Mouse (Mus musculus) subcutaneous adipose tissue, adult 2 months (tissue): ENCODE measurements around the gene Krtap5-2. TPM values are rescaled to one million over a fixed set of nuclear protein-coding genes. Genes with fewer than 3 reads are reported as not detected.

Experiments used
- polyA plus RNA-seq: library from polyadenylated mRNA; depleted of rRNA; stranded (reverse); fragments of >200 nt; gene quantifications from 2 replicates; pipeline ENCODE4 v1.2.3, GENCODE M21; 2012; ENCODE audit warnings: low replicate concordance; rRNA removed

Krtap5-2 gene
- polyA plus RNA-seq = not detected in 2 replicates

GRCm38 (mm10) chr7:142175905-142176304 is at the start of gene Krtap5-2:
Gene Krtap5-2 (minus strand): TSS chr7:142176005.

GRCm38 (mm10) chr7:142211559-142211958 is 35.8 kb upstream of the Krtap5-2 start, which contains the start of gene Gm7579:
Gene Gm7579 (plus strand): TSS chr7:142211859.

GRCm38 (mm10) chr7:142201064-142201463 is 25.3 kb upstream of the Krtap5-2 start, which contains the start of gene Krtap5-3:
Gene Krtap5-3 (plus strand): TSS chr7:142201364.

DNA sequence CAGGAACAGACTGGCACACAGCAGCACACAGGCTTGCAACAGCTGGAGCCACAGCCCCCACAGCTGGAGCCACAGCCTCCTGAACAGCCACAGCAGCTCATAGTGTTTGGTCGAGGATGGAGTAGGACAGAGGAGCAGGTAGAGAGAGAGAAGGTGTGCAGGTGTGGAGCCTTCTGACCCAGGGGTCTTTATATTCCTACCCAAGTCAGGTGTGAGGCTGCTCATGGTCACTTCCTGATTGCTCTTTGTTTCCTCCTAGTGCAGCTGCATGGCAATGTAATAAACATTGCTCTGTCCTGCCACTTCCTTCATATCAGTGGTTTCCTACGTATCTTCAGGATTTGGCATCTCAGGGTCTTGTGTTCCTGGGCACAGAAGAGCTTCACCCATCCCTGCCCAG is 14.5 kb upstream of the Krtap5-2 start, which contains the start of gene Gm10153:
Gene Gm10153, minus strand, starts transcription at position 101 of the 400 bp plus-strand sequence.

GRCm38 (mm10) chr7:142165639-142166038 is 10.2 kb downstream of the Krtap5-2 start, which contains the start of gene Gm4553:
Gene Gm4553 (minus strand): TSS chr7:142165739.

DNA sequence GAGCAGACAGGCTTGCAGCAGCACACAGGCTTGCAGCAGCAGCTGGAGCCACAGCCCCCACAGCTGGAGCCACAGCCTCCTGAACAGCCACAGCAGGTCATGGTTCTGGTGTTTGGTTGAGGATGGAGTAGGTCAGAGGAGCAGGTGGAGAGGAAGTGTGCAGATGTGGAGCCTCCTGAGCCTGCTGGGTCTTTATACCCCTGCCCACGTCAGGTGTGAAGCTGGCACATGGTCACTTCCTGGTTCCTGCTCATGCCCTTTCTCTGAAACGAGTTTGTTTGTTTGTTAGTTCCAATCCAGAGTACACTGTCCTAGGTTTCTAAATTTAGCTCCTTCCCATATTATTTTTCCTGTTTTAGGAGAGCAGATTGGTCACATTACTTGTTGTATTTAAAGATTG is 18.8 kb downstream of the Krtap5-2 start, which contains the start of gene Gm29735:
Gene Gm29735, minus strand, starts transcription at position 101 of the 400 bp plus-strand sequence.

DNA sequence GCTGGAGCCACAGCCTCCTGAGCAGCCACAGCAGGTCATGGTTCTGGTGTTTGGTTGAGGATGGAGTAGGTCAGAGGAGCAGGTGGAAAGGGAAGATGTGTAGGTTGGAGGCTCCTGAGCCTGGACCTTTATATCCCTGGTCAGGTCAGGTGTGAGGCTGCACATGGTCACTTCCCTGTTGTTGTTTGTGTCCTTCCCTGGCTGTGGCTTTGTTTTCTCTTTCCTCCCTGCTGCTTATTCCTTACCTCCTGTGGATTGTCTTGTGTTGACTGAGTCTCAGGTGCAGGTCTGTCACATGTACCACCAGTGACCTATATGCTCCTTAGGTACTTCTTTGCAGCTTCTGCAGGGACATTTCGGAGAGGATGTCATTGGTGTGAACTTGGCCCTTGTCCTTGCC is 31.3 kb downstream of the Krtap5-2 start, which contains the start of gene Gm45337:
Gene Gm45337, minus strand, starts transcription at position 101 of the 400 bp plus-strand sequence.

GRCm38 (mm10) chr7:142135934-142136333 is 39.9 kb downstream of the Krtap5-2 start, which contains the start of gene Gm39115:
Gene Gm39115 (minus strand): TSS chr7:142136034.

Other genes starting within 250 kb of the Krtap5-2 start
- 0.20 and 0.39 TPM in 2 replicates for gene Brsk2, start 226.3 kb downstream of the Krtap5-2 start, polyA plus RNA-seq
- 58.9 and 65.2 TPM in 2 replicates for gene Mob2, start 114.9 kb downstream of the Krtap5-2 start, polyA plus RNA-seq
- gene Dusp8, start 80.2 kb downstream of the Krtap5-2 start, polyA plus RNA-seq = 7.4 and 12.9 TPM in 2 replicates
- gene Gm45618, start 55.3 kb downstream of the Krtap5-2 start, polyA plus RNA-seq = not detected in 2 replicates
- not detected in 2 replicates for gene Gm39115, start 40.0 kb downstream of the Krtap5-2 start, polyA plus RNA-seq
- gene Gm45337, start 31.4 kb downstream of the Krtap5-2 start, polyA plus RNA-seq = not detected in 2 replicates
- not detected in 2 replicates for gene Gm29735, start 18.9 kb downstream of the Krtap5-2 start, polyA plus RNA-seq
- gene Gm4553, start 10.3 kb downstream of the Krtap5-2 start, polyA plus RNA-seq = not detected in 2 replicates
- gene Gm10153, start 14.4 kb upstream of the Krtap5-2 start, polyA plus RNA-seq = not detected in 2 replicates
- not detected in 2 replicates for gene Krtap5-3, start 25.4 kb upstream of the Krtap5-2 start, polyA plus RNA-seq
- gene Gm7579, start 35.9 kb upstream of the Krtap5-2 start, polyA plus RNA-seq = not detected in 2 replicates
- gene Krtap5-5, start 54.0 kb upstream of the Krtap5-2 start, polyA plus RNA-seq = not detected in 2 replicates
- gene Gm40460, start 65.1 kb upstream of the Krtap5-2 start, polyA plus RNA-seq = not detected in 2 replicates
- not detected in 2 replicates for gene Gm2431, start 82.3 kb upstream of the Krtap5-2 start, polyA plus RNA-seq
- gene Gm4559, start 98.4 kb upstream of the Krtap5-2 start, polyA plus RNA-seq = not detected in 2 replicates
- not detected in 2 replicates for gene Krtap5-1, start 121.1 kb upstream of the Krtap5-2 start, polyA plus RNA-seq
- gene Krtap5-4, start 127.5 kb upstream of the Krtap5-2 start, polyA plus RNA-seq = not detected in 2 replicates
- gene Ifitm10, start 197.7 kb upstream of the Krtap5-2 start, polyA plus RNA-seq = 3.4 and 6.1 TPM in 2 replicates
- gene Gm49369, start 206.7 kb upstream of the Krtap5-2 start, polyA plus RNA-seq = 1.5 and 1.8 TPM in 2 replicates
- gene Ctsd, start 212.0 kb upstream of the Krtap5-2 start, polyA plus RNA-seq = 2,649 and 4,302 TPM in 2 replicates